Mouse (Mus musculus) heart, postnatal 36 days (tissue): Measurements from ENCODE around the gene Uvrag. TPM values are rescaled to one million over a fixed set of nuclear protein-coding genes. Genes with fewer than 3 reads are reported as not detected.

ENCODE experiments used
- DNase-seq, 2 experiments: peaks; one replicate each; pipeline ENCODE4 v3.0.0; 2021 to 2022
- intact Hi-C: fragments of 180-260 bp; cut with DNase I; formaldehyde crosslinking; loops from one replicate; pipeline ENCODE4 v1.15.1; 2025
- total RNA-seq, 2 experiments: library from RNA; stranded (reverse); gene quantifications; 2 replicates each; pipeline ENCODE4 v1.2.3; 2021

The Uvrag gene
- total RNA-seq, 2 experiments from 2014 or later = 21.6 to 28.6 TPM

DNA sequence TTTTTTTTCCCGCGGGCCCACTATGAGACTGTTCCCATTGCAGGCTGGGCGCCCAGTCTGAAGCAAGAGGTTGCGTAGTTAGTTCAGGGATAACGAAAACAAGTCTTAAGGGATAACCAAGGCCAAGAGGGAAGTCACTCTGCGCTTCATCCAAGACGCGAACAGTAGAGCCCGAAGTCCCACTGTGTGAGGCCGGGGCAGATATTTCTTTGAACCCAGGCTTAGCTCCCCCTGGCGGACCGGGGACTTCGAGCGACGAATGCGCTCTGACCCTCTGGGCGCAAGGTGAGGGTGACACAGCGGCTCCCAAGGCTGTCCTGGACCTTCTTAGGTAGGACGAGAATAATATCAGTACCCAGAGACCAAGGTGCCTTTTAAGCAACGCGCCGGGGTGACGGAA lies 304.3 kb downstream of the Uvrag start:
- intact Hi-C loops = loop anchor here (2.0 kb wide), 1 partner anchor 58 kb away; no protein-coding TSS in a partner anchor
- peak; percentile 84 to 86 for DNase-seq

DNA sequence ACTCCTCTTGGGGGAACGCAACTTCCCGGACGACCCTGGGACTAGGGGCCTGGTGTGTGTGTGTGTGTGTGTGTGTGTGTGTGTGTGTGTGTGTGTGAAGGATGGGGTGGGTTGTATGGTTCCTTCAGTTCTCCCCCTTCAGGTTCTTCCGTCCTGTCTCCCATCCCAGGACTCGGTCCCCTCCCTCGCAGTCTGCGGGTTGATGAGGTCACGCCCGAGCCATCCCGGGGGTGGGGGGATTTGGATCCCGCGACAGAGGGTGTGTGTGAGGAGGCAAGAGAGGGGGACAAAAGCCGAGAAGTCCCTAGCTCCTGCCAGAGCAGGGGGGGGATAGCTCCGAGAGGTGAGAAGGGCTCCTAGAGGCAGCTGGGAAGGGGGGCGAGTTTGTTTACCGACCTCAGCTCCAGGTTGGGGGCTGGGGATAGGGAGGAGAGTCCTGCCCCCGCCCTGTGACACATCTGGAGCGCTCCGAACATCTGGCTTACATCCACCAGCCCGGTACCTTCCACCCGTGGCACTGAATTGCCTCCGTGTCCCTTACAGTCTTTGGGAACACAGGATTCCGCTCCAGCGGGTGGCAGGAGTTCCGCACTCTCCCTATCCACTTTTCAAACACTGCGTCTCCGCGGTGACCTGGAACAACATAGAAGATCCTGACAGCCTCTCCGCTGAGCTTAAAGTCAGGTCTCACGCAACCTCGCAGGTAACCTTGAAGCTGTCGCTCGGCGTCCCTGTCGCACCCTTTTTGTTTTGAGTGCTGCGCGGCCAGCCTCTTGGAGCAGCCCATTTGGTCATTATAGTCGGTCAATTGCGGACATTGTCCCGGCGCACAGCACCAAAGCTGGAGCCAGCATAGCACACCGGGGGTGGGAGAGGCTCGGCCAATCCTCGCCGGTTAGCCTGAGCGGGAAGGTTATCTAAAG lies 305.2 kb downstream of the Uvrag start:
- intact Hi-C loops = loop anchor here (2.0 kb wide), 2 partner anchors 19 to 57 kb away; no protein-coding TSS in a partner anchor
- peak; percentile 38 to 49 for DNase-seq

Other genes with a start within 250 kb of the Uvrag start
- 100 to 1,000 TPM; 395 to 404 TPM for gene Dgat2, start 41.6 kb upstream of the Uvrag start, total RNA-seq
- gene Mogat2, start 97.5 kb upstream of the Uvrag start, total RNA-seq = not detected
- 1 to 10 TPM; 2.9 to 3.3 TPM for gene Map6, start 126.3 kb upstream of the Uvrag start, total RNA-seq
- 100 to 1,000 TPM; 241 to 339 TPM for gene Serpinh1, start 212.1 kb upstream of the Uvrag start, total RNA-seq
- 10 to 100 TPM; 22.6 to 23.2 TPM for gene Gdpd5, start 240.3 kb upstream of the Uvrag start, total RNA-seq